Mouse (Mus musculus) retina, postnatal 1 day (tissue): ENCODE results near the gene Eif4g1.

ENCODE experiments used
- DNase-seq: peaks from one replicate; pipeline ENCODE4 v3.0.0-alpha.2; 2012

The Eif4g1 gene

DNA sequence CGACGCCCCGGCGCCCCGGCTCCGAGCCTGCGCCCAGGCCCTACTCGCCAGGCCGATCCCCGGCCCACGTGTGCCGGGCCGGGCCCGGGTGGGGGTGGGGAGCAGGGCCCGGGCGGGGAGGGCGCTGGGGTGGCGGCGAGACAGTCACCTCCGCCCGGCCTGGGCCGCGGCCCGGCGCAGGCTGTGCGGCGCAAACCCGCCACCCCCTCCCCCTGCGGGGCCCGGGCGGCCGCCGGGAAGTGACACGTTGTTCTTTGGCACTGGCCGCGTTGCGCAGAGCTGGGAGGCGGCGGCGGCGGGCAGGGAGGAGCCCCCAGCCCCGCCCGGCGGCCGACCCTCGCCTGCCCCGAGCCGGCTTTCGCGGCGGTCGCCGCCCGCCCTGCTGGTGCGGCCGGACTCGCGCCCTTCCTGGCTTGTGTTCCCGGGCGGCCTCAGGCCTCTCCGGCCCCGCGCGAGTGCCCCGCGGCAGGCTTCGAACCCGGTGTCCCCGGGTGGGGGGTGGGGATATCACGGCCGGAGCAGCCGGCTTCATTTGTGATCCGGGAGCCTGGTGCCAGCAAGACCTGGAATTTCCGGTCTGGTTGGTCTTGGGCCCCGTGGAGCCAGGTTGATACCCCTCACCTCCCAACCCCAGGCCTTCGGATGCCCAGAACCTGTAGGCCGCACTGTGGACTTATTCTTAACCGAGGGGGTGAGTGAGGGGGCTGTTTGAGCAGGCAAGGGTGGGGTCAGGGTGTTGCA, 5.0 kb downstream of the Eif4g1 start:
- peak; percentile 67 for DNase-seq

- peak; percentile 10 for DNase-seq
Observed at GRCm38 (mm10) chr16:20673706-20674303, 5.7 kb downstream of the Eif4g1 start.

GRCm38 (mm10) chr16:20675213-20675612, 7.1 kb downstream of the Eif4g1 start:
- DNase-seq = no peak

GRCm38 (mm10) chr16:20676702-20677101, 8.6 kb downstream of the Eif4g1 start:
- no peak for DNase-seq

- DNase-seq = no peak
Observed at GRCm38 (mm10) chr16:20677380-20677779, 9.3 kb downstream of the Eif4g1 start.

GRCm38 (mm10) chr16:20677974-20678675, 10.0 kb downstream of the Eif4g1 start:
- peak; percentile 16 for DNase-seq

GRCm38 (mm10) chr16:20690774-20691173, 22.7 kb downstream of the Eif4g1 start:
- no peak for DNase-seq

DNA sequence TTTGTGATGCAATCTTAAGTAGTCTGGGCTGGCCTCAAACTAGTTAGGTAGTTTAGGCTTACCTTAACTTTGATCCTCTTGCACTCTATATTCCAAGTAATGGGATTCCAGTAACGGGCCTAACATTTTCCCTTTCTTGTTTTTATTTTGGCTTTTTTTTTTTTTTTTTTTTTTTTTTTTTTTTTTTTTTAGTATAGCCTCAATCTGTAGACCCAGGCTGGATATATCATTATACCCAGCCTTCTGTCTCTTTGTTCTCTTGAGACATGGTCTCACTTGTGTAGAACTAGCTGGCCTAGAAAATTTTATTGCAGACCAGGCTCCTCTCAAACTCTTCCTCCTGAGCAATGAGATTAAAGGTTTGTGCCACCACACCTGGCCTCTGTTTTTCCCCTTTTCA, 23.5 kb downstream of the Eif4g1 start:
- no peak for DNase-seq

DNA sequence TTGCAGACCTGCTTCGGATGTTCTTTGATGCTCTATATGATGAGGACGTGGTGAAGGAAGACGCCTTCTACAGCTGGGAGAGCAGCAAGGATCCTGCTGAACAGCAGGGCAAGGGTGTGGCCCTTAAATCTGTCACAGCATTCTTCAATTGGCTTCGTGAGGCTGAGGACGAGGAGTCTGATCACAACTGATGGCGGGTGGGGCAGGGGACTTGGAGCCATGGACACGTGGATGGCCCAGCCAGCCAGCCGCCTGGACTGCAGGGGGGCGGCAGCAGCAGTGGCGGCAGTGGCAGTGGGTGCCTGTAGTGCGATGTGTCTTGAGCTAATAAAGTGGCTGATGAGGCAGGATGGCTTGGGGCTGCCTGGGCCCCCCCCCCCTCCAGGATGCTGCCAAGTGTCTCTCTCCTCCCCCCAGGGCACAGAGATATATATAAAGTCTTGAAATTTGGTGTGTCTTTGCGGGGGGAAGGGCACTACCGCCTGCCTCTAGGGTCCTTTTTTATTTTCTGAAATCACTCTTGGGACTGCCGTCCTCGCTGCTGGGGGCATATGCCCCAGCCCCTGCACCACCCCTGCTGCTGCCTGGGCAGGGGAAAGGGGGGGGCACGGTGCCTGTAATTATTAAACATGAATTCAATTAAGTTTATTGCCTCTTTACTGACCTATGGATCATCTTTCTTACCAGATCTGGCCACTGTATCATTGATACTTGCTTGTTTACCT, 24.3 kb downstream of the Eif4g1 start:
- no peak for DNase-seq

GRCm38 (mm10) chr16:20693111-20693701, 25.1 kb downstream of the Eif4g1 start, which contains the start of gene Fam131a:
Gene Fam131a (plus strand): TSS chr16:20693241.
- peak; percentile 95 for DNase-seq

- DNase-seq = no peak
Observed at GRCm38 (mm10) chr16:20694781-20695180, 26.7 kb downstream of the Eif4g1 start.

GRCm38 (mm10) chr16:20695622-20696323, 27.7 kb downstream of the Eif4g1 start:
- peak; percentile 94 for DNase-seq

GRCm38 (mm10) chr16:20699266-20699665, 31.2 kb downstream of the Eif4g1 start:
- no peak for DNase-seq

DNA sequence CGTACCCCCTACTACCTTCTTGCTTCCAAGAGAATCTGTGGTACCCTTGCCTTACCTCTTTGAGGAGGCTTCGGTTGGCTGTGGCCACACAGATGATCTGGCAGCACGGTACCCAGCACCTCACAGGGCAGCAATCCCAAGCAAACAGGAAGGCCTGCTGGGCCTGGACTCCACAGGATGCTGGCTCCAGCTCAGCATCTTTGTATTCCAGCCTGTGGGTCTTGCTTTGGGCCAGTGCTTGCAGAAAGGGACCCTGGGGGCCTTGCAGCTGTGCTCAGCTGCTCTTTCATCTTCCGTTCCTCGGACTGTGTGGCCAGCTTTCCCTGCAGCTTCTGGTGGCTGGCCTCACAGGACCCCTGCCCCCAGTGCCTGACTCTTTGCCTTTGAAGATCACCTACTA, 31.9 kb downstream of the Eif4g1 start:
- no peak for DNase-seq

- no peak for DNase-seq
Observed at GRCm38 (mm10) chr16:20701316-20701715, 33.2 kb downstream of the Eif4g1 start.

- DNase-seq = no peak
Observed at GRCm38 (mm10) chr16:20701729-20702521, 33.8 kb downstream of the Eif4g1 start.

DNA sequence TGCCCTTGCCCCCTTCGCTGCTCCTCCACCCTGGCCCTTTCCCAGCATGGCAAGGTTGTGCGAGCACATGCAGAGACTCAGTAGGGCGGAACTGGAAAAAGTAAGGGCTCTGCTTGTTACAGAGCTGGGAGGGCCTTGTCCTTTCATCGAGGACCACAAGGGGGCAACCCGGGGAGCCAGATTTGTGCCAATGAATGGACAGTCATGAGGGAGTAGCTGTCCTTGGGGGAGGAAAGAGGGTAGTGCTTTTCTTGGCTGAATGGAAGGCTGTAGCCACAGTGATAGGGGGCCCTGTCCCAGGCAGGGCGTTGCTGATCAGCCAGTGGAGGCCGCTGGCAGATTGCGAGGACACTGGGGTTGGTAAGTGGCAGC, 34.4 kb downstream of the Eif4g1 start:
- DNase-seq = peak; percentile 87

DNA sequence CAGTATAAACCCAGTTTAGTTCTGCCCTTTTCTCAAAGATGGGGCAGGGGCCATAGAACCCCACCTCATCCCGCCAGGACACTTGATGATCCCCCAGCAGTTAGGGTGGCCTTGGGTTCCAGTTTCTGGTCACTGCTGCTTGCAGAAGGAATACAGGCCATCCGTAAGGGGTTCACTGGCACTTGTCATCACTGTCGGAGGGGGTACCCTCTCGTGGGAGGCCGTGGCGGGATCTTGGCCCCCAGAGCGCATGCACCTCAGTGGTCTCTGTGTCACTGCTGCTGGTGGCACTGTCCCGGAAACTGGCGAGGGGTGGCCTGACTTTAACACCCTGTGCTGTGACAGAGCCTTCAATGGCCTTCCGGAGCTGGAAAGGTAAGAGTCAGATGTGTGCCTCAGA, 35.0 kb downstream of the Eif4g1 start:
- DNase-seq = no peak

DNA sequence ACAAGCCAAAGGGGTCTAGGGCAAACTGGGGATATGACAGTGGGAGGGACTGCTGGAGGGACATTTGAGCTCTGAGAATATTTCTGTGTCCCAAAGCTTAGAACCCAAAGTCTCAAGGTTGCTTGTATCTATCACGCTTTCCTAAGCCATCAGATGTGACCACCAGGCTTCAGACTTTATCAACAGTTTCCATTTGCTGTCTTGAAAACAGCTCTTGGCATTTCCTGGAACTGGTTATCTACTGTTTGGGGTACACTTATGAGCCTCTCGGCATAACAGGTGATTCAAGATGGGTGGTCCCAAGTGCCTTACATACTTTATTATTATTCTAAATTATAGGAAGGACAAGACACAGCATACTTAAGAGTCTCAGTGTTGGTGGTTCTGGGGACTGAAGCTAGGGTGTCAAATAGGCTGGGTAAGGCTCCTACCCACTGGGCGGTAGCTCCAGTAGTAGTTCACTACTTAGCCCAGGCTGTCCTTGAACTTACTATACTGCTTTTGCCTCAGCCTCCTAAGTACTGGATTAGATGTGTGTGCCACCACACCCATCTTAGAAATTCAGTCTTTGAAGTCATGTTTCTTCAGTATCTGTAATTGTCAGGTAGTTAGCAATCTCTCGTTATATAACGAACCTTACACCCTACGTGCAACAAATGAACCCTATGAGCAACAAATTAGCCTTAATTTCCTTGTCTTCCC, 35.7 kb downstream of the Eif4g1 start:
- DNase-seq = no peak

DNA sequence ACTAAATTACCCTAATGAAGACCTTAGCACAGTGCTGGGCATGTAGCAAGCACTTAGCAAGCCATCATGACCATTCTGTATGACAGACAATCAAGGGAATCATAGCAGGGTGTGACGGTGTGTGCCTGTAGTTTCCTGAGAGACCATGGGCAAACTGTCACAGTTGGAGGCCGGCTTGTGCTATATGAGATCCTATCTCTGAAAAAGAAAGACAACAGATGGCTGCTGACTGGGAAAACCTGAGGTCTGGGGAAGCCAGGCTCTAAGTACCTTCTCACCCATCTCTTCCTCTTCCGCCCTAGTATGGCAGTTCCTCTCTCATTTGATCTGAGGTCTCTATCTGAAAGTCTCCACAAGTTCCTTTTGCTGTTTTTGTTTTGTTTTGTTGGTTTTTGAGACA, 37.7 kb downstream of the Eif4g1 start:
- no peak for DNase-seq
